Mouse (Mus musculus): ENCODE measurements around the gene Rhox3a2. TPM values are rescaled to one million over a fixed set of nuclear protein-coding genes. Genes with fewer than 3 reads are reported as not detected.
"Not testable (repeated sequence)": the region's sequence is repeated elsewhere in the genome, so short reads cannot be mapped to it uniquely, and the experiment has no call there.

Rhox3a2 gene
- not detected in 2 replicates for polyA plus RNA-seq (2015; fragmentation: Nextera tagmentation; extraction: Ambion mirVana)

- WGBS (ENCODE audit: insufficient replicate concordance): no CpG with 5 or more reads among the region's 1 CpGs
- H3K4me3 ChIP-seq (replicated peaks); H3K36me3 ChIP-seq (replicated peaks); H3K27ac ChIP-seq (replicated peaks); H3K9me3 ChIP-seq (replicated peaks); H3K4me2 ChIP-seq; H3K9ac ChIP-seq; H3K4me1 ChIP-seq (replicated peaks); H3K27me3 ChIP-seq; ATAC-seq (ENCODE audit: insufficient read depth): not testable (repeated sequence)
Measured at GRCm38 (mm10) chrX:37379728-37380127, at the start of gene Rhox3a2. Gene Rhox3a2, plus strand, starts transcription at chrX:37380028.

- WGBS (ENCODE audit: insufficient replicate concordance): 73% methylated on average over 8 of the region's 16 CpGs
- H3K4me3 ChIP-seq (replicated peaks); H3K36me3 ChIP-seq (replicated peaks); ATAC-seq (ENCODE audit: insufficient read depth); H3K4me1 ChIP-seq (replicated peaks); H3K9ac ChIP-seq; H3K27me3 ChIP-seq; H3K27ac ChIP-seq (replicated peaks); H3K4me2 ChIP-seq; H3K9me3 ChIP-seq (replicated peaks): not testable (repeated sequence)
Measured at GRCm38 (mm10) chrX:37390548-37390947, 10.7 kb downstream of the Rhox3a2 start, which contains the start of gene Rhox4a2. Gene Rhox4a2, plus strand, starts transcription at chrX:37390848.

- H3K36me3 ChIP-seq (replicated peaks); H3K4me3 ChIP-seq (replicated peaks); H3K27ac ChIP-seq (replicated peaks); H3K4me2 ChIP-seq; H3K27me3 ChIP-seq; H3K4me1 ChIP-seq (replicated peaks); ATAC-seq (ENCODE audit: insufficient read depth); H3K9ac ChIP-seq; H3K9me3 ChIP-seq (replicated peaks): not testable (repeated sequence)
- no CpG with 5 or more reads among the region's 9 CpGs for WGBS (ENCODE audit: insufficient replicate concordance)
Measured at GRCm38 (mm10) chrX:37411767-37412166, 31.9 kb downstream of the Rhox3a2 start, which contains the start of gene Rhox2b. Gene Rhox2b, plus strand, starts transcription at chrX:37412067.

GRCm38 (mm10) chrX:37432194-37432593 lies 52.4 kb downstream of the Rhox3a2 start, which contains the start of gene Rhox4b:
Gene Rhox4b, plus strand, starts transcription at chrX:37432494.
- not testable (repeated sequence) for H3K36me3 ChIP-seq (replicated peaks); ATAC-seq (ENCODE audit: insufficient read depth); H3K9ac ChIP-seq; H3K4me1 ChIP-seq (replicated peaks); H3K27ac ChIP-seq (replicated peaks); H3K27me3 ChIP-seq; H3K4me3 ChIP-seq (replicated peaks); H3K4me2 ChIP-seq; H3K9me3 ChIP-seq (replicated peaks)
- 73% methylated on average over 15 of the region's 15 CpGs for WGBS (ENCODE audit: insufficient replicate concordance)

Other genes starting within 250 kb of the Rhox3a2 start
- not detected in 2 replicates for gene Akap14, start 211.2 kb upstream of the Rhox3a2 start, polyA plus RNA-seq (2015; fragmentation: Nextera tagmentation; extraction: Ambion mirVana)
- gene Ndufa1, start 188.9 kb upstream of the Rhox3a2 start, polyA plus RNA-seq (2015; fragmentation: Nextera tagmentation; extraction: Ambion mirVana): 216 and 235 TPM in 2 replicates
- 2.7 TPM in 2 replicates for gene Rnf113a1, start 188.8 kb upstream of the Rhox3a2 start, polyA plus RNA-seq (2015; fragmentation: Nextera tagmentation; extraction: Ambion mirVana)
- not detected in 2 replicates for gene Gm9, start 169.0 kb upstream of the Rhox3a2 start, polyA plus RNA-seq (2015; fragmentation: Nextera tagmentation; extraction: Ambion mirVana)
- gene Rhox1, start 157.8 kb upstream of the Rhox3a2 start, polyA plus RNA-seq (2015; fragmentation: Nextera tagmentation; extraction: Ambion mirVana): not detected in 2 replicates
- not detected in 2 replicates for gene Rhox2a, start 135.1 kb upstream of the Rhox3a2 start, polyA plus RNA-seq (2015; fragmentation: Nextera tagmentation; extraction: Ambion mirVana)
- gene Rhox3a, start 130.1 kb upstream of the Rhox3a2 start, polyA plus RNA-seq (2015; fragmentation: Nextera tagmentation; extraction: Ambion mirVana): not detected in 2 replicates
- not detected in 2 replicates for gene Rhox4a, start 114.7 kb upstream of the Rhox3a2 start, polyA plus RNA-seq (2015; fragmentation: Nextera tagmentation; extraction: Ambion mirVana)
- gene Rhox4a2, start 10.8 kb downstream of the Rhox3a2 start, polyA plus RNA-seq (2015; fragmentation: Nextera tagmentation; extraction: Ambion mirVana): not detected in 2 replicates
- gene Rhox2b, start 32.0 kb downstream of the Rhox3a2 start, polyA plus RNA-seq (2015; fragmentation: Nextera tagmentation; extraction: Ambion mirVana): not detected in 2 replicates
- gene Rhox4b, start 52.5 kb downstream of the Rhox3a2 start, polyA plus RNA-seq (2015; fragmentation: Nextera tagmentation; extraction: Ambion mirVana): not detected in 2 replicates
- gene Rhox2c, start 73.7 kb downstream of the Rhox3a2 start, polyA plus RNA-seq (2015; fragmentation: Nextera tagmentation; extraction: Ambion mirVana): not detected in 2 replicates
- gene Rhox3c, start 78.6 kb downstream of the Rhox3a2 start, polyA plus RNA-seq (2015; fragmentation: Nextera tagmentation; extraction: Ambion mirVana): not detected in 2 replicates
- gene Rhox4c, start 100.3 kb downstream of the Rhox3a2 start, polyA plus RNA-seq (2015; fragmentation: Nextera tagmentation; extraction: Ambion mirVana): not detected in 2 replicates
- gene Rhox2d, start 113.4 kb downstream of the Rhox3a2 start, polyA plus RNA-seq (2015; fragmentation: Nextera tagmentation; extraction: Ambion mirVana): not detected in 2 replicates
- not detected in 2 replicates for gene Rhox4d, start 134.3 kb downstream of the Rhox3a2 start, polyA plus RNA-seq (2015; fragmentation: Nextera tagmentation; extraction: Ambion mirVana)
- not detected in 2 replicates for gene Rhox2e, start 150.4 kb downstream of the Rhox3a2 start, polyA plus RNA-seq (2015; fragmentation: Nextera tagmentation; extraction: Ambion mirVana)
- not detected in 2 replicates for gene Rhox3e, start 162.0 kb downstream of the Rhox3a2 start, polyA plus RNA-seq (2015; fragmentation: Nextera tagmentation; extraction: Ambion mirVana)
- gene Rhox4e, start 177.4 kb downstream of the Rhox3a2 start, polyA plus RNA-seq (2015; fragmentation: Nextera tagmentation; extraction: Ambion mirVana): not detected in 2 replicates
- not detected in 2 replicates for gene Rhox2f, start 191.4 kb downstream of the Rhox3a2 start, polyA plus RNA-seq (2015; fragmentation: Nextera tagmentation; extraction: Ambion mirVana)
- not detected in 2 replicates for gene Rhox3f, start 201.0 kb downstream of the Rhox3a2 start, polyA plus RNA-seq (2015; fragmentation: Nextera tagmentation; extraction: Ambion mirVana)
- not detected in 2 replicates for gene Rhox4f, start 227.7 kb downstream of the Rhox3a2 start, polyA plus RNA-seq (2015; fragmentation: Nextera tagmentation; extraction: Ambion mirVana)
- not detected in 2 replicates for gene Rhox3g, start 248.6 kb downstream of the Rhox3a2 start, polyA plus RNA-seq (2015; fragmentation: Nextera tagmentation; extraction: Ambion mirVana)

Data from liver, embryonic 15.5 days (tissue).